Mouse (Mus musculus) megakaryocyte progenitor cell, adult 5-6 weeks (primary cell): Measurements from ENCODE around the gene Kcnj15. TPM values are rescaled to one million over a fixed set of nuclear protein-coding genes. Genes with fewer than 3 reads are reported as not detected.

Experiments used
- ATAC-seq: replicated peaks from 2 replicates; pipeline ENCODE4 v1.8.0; 2016; ENCODE audit warnings: mild to moderate bottlenecking, moderate TSS enrichment, inconsistent platforms; ENCODE audit not compliant: poor library complexity
- total RNA-seq, 2 experiments: library from RNA; stranded (forward) in 1 of 2; stranded (reverse) in 1 of 2; fragments of 157-497, 149-512 nt in 1 of 2; fragments of 200-1000 nt in 1 of 2; gene quantifications; 2 replicates each; pipeline versions ENCODE4 v1.2.3 to v1.2.4; 2015 to 2017

Kcnj15 gene
- total RNA-seq, 2 experiments from 2014 or later, result under 0.01 TPM; not detected in 1

DNA sequence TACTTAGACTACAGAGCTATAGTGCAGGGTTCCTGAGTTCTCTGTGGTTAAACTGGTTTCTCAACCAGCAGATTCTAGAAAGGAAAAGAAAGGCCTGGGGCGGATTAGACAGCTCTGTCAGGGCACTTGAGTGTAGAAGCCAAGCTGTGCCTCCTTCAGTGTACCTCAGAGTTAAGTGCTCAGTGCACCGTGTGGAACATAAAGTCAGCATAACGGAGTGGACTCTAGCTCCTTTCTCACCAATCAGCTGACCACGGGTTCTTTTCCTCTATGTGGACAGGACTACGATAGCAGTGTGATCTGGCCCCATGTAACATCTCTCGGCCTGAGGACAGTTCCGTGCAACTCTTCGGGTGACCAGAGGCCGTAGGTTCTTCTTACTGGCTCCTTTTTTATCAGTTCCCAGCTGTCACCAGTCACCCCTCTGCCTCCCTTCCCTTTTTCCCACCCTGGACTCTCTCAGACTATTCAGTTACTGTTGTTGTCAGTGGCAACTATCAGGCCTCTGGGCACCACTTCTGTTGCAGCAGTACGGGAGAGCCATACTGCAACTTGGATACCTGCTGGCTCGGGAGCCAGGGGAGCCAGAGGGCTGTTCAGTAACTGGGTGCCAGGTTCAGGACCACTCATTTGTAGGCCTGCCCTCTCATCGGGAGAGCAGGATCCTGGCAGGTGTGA is 12.6 kb upstream of the Kcnj15 start:
- peak; percentile 46 for ATAC-seq

DNA sequence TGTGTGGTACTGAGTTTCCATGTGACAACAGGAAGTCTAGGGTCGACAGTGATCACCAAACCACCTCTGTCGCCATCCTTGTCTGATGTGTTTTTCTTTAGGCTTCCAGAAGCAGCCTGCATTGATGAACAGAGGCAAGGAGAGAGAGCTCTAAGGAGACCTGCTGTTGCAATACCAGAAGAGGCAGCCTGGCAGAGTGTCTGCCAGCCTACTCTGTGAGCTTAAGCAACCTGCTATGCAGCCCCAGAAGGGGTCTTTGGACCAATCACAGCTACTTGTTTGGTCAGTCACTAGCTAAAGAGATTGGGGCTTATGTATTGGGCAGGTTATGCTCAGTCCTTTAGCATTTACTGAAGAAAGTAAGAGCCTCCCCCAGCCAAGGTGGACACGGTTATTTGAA is 11.9 kb upstream of the Kcnj15 start:
- 0 out of 2 replicates have a peak, but pooled peaks have one; percentile 23 for ATAC-seq

DNA sequence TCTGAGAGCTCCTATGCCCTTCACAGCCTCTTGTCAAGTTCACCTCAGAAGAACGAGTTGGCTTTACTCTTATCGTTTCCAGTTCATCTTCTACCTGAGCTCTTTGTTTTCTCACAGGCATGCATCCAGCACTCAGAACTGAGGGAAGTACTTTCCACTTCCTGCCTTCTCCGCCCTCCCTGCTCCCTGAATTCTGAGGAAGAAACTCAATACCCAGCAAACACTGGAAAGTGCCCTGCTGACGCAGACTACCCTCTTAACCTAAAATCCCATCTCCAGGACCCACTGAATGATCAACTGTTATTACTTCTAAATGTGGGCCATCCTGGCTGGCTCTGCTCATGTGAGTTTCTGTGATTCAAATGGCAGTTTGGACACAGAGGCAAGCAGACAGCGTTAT is 8.7 kb upstream of the Kcnj15 start:
- no peak for ATAC-seq

DNA sequence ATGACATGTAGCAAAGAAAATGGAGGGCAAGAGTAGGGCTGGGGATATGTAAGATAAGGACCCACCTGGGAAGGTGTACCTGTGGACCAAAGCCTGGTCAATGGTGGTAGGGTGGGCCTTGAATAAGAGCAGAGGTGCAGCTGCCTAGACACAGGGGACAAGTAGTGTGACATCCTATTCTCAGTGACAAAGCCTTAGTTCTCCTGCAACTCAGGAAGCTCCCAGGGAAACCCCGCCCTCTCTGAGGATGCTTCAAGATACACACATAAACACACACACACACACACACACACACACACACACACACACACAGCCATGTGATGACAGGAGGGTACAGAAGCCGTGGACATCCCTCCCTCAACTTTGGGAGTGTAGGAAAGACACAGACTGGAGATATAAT is 710 bp upstream of the Kcnj15 start:
- no peak for ATAC-seq

DNA sequence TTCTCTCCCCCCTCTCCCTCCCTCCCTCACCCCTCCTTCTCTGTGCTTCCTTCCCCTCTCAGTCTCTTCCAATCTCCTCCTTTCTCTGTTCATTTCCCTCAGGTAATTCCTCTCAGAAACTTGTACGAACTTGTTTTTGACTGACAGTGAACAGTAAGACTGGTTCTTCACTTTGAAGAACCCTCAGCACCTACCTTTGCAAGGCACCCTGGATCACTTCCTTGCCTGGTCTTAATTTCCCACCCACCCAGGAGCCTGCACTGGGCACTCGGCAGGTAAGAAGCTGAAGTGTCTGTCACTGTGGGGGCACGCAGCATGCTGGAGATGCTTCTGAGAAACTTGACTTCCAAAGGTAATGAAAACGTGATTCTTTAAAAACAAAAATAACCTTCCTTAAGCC is 742 bp downstream of the Kcnj15 start:
- no peak for ATAC-seq

DNA sequence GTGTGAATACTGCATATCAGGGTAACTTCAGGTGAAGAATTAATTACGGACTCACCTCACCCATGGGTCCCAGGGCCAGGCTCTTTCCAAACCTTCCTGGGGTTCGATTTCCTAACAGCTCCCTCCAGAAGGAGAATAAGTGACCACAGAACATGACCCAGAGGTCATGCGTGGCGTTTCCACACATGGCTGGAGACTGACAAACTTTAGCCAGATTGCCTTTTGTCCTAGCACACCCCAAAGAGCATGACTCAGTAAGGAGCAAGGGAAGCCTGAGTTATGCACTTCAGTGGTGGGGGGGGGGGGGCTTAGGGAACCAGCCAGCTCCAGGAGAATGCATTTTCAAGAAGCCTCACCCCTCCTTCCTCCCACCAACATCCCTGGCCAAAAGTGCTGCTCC is 2.1 kb downstream of the Kcnj15 start:
- ATAC-seq, result no peak

DNA sequence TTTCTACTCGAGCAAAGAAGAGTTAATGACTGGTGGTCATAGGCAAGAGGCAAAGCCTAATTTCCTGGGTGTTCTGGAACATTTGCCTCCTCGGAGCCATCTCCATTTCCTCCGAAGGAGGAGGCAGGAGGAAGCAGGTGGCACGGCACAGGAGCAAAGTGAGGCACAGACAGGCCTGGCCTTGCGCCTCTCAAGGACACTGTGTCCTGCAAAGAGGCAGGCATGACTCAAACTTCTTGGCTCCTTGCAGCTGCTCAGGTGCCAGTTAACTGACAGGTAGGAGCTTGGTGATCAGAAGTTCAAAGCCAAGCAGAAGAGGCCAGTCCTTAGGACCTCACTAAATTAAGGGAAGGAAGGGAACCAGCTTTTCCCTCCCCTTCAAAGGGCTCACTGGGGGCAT is 3.3 kb downstream of the Kcnj15 start:
- no peak for ATAC-seq

DNA sequence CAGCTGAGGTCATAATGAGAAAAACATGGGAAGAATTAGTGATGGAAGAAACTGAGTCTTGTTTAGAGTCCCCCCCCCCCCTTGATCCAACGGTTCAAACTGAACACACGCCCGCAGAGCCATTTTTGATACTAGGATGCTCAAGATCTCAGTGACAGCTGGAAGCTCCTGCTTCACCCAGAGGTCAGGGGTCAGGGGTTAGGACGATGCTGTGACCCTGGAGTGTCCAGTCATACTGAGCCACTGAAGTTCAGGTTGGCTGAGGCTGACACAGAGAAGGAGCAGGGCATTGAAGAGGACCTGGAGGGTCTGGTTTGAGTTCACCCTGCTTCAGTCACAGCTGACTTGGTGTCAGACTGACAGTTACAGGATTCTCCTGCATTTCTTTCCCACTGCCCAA is 4.4 kb downstream of the Kcnj15 start:
- ATAC-seq, result no peak

DNA sequence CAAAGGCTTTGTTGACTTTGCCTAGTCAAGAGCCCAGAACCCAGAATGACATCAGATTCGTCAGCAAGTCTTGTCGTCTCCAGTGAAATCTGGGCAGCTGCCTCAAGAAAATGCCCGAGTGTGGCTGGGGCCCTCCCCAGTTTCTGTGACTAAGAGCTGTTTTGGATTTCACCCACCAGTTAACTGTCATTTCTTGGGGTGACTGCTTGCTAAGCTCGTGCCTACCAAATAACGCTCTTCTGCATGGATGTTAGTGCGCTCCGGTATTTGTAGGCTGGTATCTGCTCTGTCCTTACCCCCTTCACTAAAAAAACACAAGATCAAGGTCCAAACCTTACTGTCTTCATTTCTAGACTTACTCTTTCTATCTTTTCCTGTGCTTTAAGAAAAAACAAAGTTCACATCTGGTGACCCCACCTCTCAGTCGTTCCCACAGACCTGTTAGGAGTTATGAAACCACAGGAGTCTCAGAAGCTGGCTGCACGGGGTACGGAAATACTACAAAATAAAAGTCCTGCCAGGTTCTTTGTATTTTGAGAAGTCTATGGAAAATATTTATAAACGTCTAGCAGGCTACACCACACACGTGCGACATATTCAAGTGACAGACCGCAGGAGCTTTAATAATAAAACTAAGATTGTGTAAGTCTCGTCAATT is 5.5 kb downstream of the Kcnj15 start:
- peak; percentile 88 for ATAC-seq

DNA sequence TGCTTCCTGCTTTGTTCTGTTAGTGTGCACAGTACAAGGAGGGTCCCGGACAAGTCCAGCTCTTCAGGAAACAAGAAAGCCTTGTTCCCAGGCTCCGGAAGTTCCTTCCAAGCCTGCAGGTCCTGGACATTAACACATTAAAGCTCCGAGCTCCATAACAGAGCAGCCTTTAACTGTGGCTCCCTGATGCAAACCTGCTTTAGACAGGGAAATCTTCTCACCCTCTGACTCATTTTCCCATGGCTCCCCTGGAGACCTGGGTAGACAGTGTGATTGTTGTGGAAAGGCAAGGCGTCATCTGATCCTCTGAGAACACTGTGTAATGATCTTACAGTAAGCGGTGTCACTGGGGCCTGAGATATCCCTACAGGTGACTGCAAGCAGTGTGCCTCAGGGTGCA is 7.0 kb downstream of the Kcnj15 start:
- ATAC-seq, result no peak

DNA sequence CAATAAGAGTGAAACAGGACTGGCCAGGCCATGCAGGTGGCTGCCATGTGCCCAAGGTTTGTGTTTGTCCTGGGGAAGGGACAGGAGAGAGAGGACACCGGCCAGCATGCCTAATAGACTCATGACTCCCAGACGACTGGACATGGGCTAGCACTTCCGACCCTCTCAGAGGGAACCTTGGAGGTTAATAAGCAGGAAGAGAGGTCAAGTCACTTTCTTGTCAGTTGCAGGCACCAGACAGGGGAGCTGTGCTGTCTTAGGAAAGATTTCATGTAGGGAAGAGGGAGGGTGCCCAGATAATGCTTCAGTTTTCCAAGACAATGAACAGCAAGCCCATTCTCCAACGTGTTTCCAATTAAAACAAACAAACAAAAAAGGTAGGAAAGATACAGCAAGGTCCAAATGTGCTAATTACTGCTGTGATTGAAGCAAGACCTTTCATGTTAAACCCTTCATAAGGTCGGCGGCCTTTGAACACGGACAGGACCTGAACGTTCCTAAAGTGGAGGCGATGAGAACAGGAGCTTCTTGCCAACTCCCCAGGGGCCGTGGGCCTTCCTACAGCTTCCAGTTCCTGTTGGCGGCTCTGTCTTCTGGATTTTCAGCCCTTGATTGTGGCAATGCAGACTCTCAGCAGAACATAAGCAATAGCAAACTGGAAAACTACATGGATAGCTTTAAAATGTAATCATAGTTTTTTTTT is 10.3 kb downstream of the Kcnj15 start:
- ATAC-seq, result no peak

DNA sequence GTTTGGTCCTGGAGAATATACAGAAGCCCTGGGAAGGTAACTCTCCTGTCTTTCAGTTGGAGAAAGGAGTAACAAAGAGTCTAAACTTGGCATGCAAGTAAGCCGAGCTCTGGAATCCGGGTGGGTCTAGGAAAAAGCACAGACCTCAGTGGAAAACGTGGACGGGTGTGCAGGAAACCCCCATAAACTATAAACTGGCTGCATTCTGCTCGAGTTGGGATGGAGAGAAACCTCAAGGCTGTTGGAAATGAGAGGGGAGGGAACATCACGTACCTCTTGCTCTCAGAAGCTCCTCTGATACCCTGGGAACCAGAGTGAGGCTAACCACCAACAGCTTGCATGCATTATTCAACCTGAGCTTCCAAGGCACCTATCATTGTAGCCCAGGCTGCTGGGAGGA is 12.3 kb downstream of the Kcnj15 start:
- no peak for ATAC-seq

DNA sequence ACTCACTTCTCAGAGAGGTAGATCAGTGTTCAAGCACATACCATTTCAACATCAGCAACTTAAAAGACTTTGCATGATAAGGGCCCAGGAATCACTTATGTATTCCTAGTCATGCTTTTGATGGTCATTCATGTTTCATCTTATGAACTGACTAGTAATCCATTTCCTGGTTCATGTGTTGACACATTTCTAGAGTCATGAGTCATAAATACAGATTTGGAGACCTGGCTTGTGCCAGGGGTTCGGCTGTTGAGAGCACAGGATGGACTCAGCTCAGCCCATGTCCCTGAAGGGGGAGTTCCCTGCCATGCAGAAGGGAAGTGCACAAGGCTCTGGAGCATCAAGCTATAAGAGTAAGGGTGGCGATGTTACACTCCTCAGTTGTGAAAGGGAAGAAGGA is 15.7 kb downstream of the Kcnj15 start:
- ATAC-seq, result no peak

DNA sequence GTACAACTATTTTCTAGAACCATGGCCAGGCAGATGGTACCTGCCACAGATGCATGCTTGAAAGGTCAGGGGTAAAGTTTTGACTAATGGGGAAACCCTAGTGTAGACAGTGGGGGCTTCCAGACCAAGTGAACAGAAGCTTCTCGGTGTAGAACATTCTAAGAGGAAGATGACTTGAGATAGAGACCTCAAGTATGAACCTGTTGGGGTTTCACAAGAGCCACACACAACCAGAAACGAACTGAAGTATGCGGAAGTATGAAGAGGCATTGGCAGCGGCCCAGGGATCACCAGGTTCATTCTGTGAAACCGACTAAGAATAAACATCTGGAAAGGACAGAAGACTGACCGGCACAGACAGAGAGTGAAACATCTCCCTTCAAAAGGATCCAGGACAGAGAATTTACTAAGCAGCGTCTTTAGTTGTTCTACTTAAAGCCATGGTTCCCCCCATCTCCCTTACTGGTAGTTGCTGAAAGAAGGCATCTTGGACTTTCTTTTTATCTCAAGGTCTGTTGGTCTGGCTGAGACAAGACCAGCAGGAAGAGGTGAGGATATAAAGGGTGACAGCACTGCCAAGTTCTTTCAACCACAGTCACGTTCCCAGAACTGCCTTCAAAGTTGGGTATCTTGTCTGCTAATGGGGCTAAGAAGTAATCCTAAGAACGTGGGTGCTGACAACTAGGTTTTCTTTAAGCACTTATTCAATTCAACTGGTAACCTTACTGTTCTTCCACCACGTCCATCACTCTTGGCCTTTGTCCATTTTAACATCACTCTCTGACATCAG is 18.6 kb downstream of the Kcnj15 start:
- peak; percentile 76 for ATAC-seq

DNA sequence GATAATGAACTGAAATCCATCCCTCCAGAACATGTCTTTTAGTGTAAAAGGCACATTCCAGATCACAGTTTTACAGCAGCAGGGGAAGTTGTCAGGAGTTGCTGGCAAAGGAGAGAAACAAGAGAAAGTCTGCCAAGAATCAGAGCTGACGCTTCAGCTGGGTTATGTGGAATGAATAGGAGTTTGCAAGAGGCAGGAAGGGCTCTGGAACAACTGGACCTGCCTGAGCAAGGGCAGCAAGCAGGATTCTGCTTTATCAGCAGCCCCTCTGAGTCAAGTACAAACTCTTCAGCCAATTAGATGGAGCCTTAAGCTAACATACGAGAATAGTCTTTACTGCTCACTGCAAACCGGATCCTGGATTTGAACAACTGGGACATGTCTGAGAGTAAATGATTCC is 21.7 kb downstream of the Kcnj15 start:
- no peak for ATAC-seq

DNA sequence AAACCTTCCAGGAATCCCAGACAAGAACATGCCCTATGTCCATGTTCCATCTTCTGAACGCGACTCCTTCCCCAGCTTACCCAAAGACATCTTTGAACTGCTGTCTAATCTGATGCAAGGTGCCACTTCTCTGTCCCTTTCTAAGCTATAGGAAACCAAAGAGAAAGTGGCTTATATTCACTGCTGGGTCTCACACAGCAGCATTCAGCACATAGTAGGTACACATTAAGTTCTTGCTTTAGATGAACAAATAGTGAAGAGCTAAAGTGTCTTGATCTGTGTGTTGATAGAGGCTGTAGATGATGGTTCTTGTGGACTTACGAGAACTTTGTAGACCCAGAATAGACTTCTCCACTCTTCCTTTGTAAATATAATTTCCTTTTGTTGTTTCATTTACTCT is 23.0 kb downstream of the Kcnj15 start:
- ATAC-seq, result no peak

DNA sequence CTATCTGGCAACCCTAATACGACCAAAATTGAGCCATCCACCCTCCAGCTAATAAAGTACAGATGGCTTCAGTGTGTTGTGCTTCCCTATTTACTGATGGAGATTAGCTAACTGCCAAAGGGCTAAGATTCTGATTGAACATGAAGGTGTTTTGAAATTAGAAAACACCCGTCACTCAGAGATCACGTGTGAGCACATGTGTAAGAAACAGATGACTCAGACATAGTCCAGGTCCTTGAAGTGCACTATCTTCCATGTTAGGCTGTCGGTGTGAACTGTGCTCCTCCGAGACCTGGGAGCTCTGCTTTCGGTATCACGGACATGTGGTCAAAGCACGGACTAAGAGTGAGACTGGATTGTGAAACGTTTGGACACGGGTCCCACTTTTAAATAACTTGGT is 26.0 kb downstream of the Kcnj15 start:
- peak; percentile 32 for ATAC-seq

DNA sequence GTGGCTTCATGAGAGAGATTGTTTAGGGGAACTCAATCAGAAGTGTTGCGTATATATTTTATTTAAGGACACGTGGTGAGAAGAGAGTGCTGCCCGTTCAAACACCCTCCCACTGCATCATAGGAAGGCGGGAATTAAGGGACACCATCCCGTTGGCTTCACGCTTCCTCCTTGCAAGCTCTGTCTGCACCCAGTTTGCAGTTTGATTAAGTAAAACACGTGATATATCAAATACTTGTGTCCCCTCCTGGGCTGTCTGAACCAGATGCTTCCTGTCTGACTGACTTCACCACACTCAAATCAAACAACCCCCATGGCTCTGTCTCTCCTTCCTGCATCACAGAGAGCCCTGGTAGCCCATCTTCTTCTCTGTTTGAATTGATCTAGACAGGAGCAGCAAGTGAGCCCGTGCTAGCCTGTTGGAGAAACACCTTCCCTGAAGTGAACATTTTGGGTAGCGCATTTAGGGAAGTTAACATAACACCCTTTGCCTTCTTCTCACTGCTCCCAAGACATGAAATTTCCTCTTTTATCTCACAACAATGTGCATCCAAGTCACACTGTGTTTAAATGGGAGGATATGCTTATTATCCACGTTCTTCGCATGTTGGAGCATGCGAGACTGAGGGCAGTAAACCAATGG is 26.8 kb downstream of the Kcnj15 start:
- ATAC-seq, result peak; percentile 67

DNA sequence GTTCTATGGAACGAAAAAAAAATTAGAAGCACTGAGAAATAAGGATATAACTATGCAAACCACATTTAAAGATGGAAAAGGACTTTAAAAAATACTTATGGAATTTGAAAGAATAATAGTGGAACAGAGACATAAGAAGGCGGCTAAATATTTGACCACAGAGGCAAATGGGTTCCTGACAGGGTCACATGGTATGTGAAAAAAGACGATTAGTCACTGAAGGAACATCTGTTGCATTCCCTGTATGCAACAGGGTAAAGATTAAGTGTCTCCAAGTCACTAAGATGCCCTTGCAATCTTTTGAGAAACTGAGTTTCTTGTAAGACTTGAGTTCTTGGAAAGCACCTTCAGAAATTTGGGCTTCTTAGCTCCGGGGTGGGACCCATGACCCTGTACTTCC is 27.7 kb downstream of the Kcnj15 start:
- ATAC-seq, result no peak

DNA sequence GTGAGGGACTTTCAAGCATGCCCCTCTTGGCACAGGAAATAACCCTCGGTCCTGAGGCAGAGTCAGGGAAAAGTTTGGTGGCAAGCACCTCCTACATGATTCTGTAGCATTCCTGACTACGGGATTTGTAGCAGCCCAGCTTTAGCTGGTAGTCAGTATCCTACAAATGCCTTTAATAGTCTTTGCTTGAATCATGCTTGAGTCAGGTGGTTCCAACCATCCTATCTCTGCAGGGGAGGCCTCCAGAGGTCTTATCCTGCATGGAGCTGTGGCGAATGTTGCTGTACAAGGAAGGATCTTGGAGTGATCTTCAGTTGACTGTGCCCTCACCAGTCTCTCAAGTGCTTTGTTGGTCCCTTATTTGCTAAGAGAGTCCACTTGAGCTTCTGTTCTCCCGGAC is 28.4 kb downstream of the Kcnj15 start:
- no peak for ATAC-seq

DNA sequence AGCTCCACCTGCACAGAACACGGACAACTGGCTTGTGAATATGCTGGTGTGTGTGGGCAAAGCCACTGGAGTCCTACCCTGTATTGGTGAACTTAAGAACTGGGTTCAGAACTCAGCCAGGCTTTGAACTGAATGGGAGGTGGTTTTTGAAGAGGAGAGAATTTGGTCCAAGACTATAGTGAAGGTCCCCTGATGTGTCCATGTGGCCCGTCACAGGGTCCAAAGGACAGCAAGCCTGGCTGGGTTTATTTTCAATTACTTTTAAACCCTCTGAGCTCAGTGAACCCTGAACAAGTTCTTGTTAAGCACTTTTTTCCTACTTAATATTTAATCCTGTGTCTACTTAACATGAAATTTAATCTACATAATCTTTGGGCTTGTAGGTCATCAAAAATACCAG is 30.3 kb downstream of the Kcnj15 start:
- no peak for ATAC-seq
